Comparison of ENCODE assay signal across 15 mouse cellular contexts in the genomic region with DNA sequence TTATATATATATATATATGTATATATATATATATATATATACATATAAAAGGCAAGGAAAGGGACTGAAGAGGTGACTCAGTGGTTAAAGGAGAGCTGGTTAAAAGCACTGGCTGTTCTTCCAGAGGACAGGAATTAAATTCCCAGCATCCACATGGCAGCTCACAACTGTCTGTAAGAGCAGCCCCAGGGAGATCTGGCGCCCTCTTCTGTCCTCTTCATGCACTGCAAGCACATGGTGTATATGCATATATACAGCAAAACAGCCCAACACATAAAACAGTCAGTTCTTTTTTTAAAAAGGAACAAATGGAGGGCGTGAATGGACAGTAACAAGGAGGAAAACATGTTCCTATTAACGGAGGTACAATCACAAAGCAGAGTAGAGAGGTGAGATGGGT.
DNase-seq lines count a peak whose midpoint lies in the region; ATAC-seq and TF ChIP-seq lines count a peak whose summit lies in the region.
"Had no signal": no experiment of that assay in that cellular context is flagged by ENCODE, and none has a peak within 500 bp of the region (broad histone marks: within the 10 kb centered on the region; RNA-seq: fewer than 3 reads in every experiment).

No protein-coding gene starts in this region.

- H3K9me3 ChIP-seq in hindbrain, postnatal 0 days (ENCODE audit: low read length): 0 out of 2 replicates have a peak, but pooled peaks cover 7% of the 10 kb centered on the region
- peaks cover 2% of the 10 kb centered on the region; the same call in 1 of the 2 replicates for H3K9me3 ChIP-seq in hindbrain, embryonic 16.5 days (ENCODE audit: control insufficient read depth, low read length)
- H3K9me3 ChIP-seq in midbrain, embryonic 10.5 days (replicated peaks): no peaks in the 10 kb centered on the region; the same call in 1 of the 2 replicates
- peaks cover 4% of the 10 kb centered on the region; the same call in 1 of the 2 replicates for H3K9me3 ChIP-seq in midbrain, embryonic 14.5 days (ENCODE audit: control insufficient read depth, low read length)
- no peaks in the 10 kb centered on the region for H3K9me3 ChIP-seq in stomach, postnatal 0 days (ENCODE audit: control insufficient read depth, low read length)
- H3K9me3 ChIP-seq: embryonic facial prominence, embryonic 15.5 days; liver, embryonic 15.5 days had no signal

- H3K27ac ChIP-seq in hindbrain, postnatal 0 days: no peak overlapping the region
- no peak overlapping the region for H3K27ac ChIP-seq in hindbrain, embryonic 16.5 days (ENCODE audit: low read depth, low read length)
- H3K27ac ChIP-seq in midbrain, embryonic 10.5 days (replicated peaks): no peak overlapping the region
- no peak overlapping the region for H3K27ac ChIP-seq in midbrain, embryonic 14.5 days (replicated peaks; ENCODE audit: low read depth, low read length)
- no peak overlapping the region for H3K27ac ChIP-seq in stomach, postnatal 0 days (replicated peaks)
- H3K27ac ChIP-seq: embryonic facial prominence, embryonic 15.5 days; liver, embryonic 15.5 days; midbrain, embryonic 13.5 days had no signal

- no peak for TF ChIP-seq EP300 in stomach, postnatal 0 days (optimal IDR thresholded peaks at IDR 0.05)

- H3K4me2 ChIP-seq in hindbrain, postnatal 0 days (ENCODE audit: low read depth, low read length): no peak overlapping the region
- H3K4me2 ChIP-seq in hindbrain, embryonic 16.5 days (ENCODE audit: low read length): no peak overlapping the region
- no peak overlapping the region for H3K4me2 ChIP-seq in midbrain, embryonic 14.5 days (ENCODE audit: low read length)
- no peak overlapping the region for H3K4me2 ChIP-seq in stomach, postnatal 0 days (replicated peaks; ENCODE audit: low read depth)
- H3K4me2 ChIP-seq: embryonic facial prominence, embryonic 15.5 days; liver, embryonic 15.5 days; midbrain, embryonic 13.5 days had no signal

- H3K9ac ChIP-seq in hindbrain, postnatal 0 days (replicated peaks; ENCODE audit: low read length): no peak overlapping the region
- H3K9ac ChIP-seq in hindbrain, embryonic 16.5 days (ENCODE audit: low read depth, low read length): no peak overlapping the region
- H3K9ac ChIP-seq in midbrain, embryonic 14.5 days (replicated peaks; ENCODE audit: low read length): no peak overlapping the region
- H3K9ac ChIP-seq in stomach, postnatal 0 days (ENCODE audit: low read length): no peak overlapping the region
- H3K9ac ChIP-seq: embryonic facial prominence, embryonic 15.5 days; liver, embryonic 15.5 days; midbrain, embryonic 13.5 days had no signal

- no peak for ATAC-seq in hindbrain, postnatal 0 days
- ATAC-seq in hindbrain, embryonic 16.5 days: no peak
- no peak for ATAC-seq in midbrain, embryonic 14.5 days (ENCODE audit: low FRiP score, low TSS enrichment)
- no peak for ATAC-seq in stomach, postnatal 0 days (ENCODE audit: low FRiP score, low TSS enrichment)
- ATAC-seq: activated CD4-positive, CD25-positive, alpha-beta regulatory T cell, adult 4 months; midbrain, embryonic 13.5 days had no signal

- no peaks in the 10 kb centered on the region for H3K27me3 ChIP-seq in hindbrain, postnatal 0 days (ENCODE audit: insufficient read depth, low read length)
- no peaks in the 10 kb centered on the region for H3K27me3 ChIP-seq in hindbrain, embryonic 16.5 days (replicated peaks; ENCODE audit: control insufficient read depth, insufficient read depth, low read length)
- H3K27me3 ChIP-seq in midbrain, embryonic 10.5 days (ENCODE audit: low read depth, poor library complexity, severe bottlenecking): no peaks in the 10 kb centered on the region
- H3K27me3 ChIP-seq in midbrain, embryonic 14.5 days (ENCODE audit: control insufficient read depth, insufficient read depth, low read length): no peaks in the 10 kb centered on the region
- H3K27me3 ChIP-seq in stomach, postnatal 0 days (ENCODE audit: control insufficient read depth, insufficient read depth, low read length): no peaks in the 10 kb centered on the region
- H3K27me3 ChIP-seq: embryonic facial prominence, embryonic 15.5 days; liver, embryonic 15.5 days; midbrain, embryonic 13.5 days had no signal

- WGBS in hindbrain, postnatal 0 days: 68% methylated on average over 3 of the region's 3 CpGs
- 74% methylated on average over 3 of the region's 3 CpGs for WGBS in hindbrain, embryonic 16.5 days
- 58% methylated on average over 3 of the region's 3 CpGs for WGBS in midbrain, embryonic 10.5 days
- 73% methylated on average over 3 of the region's 3 CpGs for WGBS in midbrain, embryonic 14.5 days
- WGBS in stomach, postnatal 0 days: 59% methylated on average over 3 of the region's 3 CpGs
- WGBS in lung, adult 2 months: 65% methylated on average over 3 of the region's 3 CpGs

- H3K36me3 ChIP-seq in hindbrain, postnatal 0 days (ENCODE audit: insufficient read depth, low read length): no peaks in the 10 kb centered on the region
- H3K36me3 ChIP-seq in hindbrain, embryonic 16.5 days (ENCODE audit: control insufficient read depth, insufficient read depth, low read length): peaks cover 7% of the 10 kb centered on the region
- peaks cover 23% of the 10 kb centered on the region for H3K36me3 ChIP-seq in midbrain, embryonic 10.5 days
- no peaks in the 10 kb centered on the region for H3K36me3 ChIP-seq in midbrain, embryonic 14.5 days (ENCODE audit: control insufficient read depth, insufficient read depth, low read length)
- no peaks in the 10 kb centered on the region for H3K36me3 ChIP-seq in stomach, postnatal 0 days (ENCODE audit: control insufficient read depth, insufficient read depth, low read length)
- H3K36me3 ChIP-seq: embryonic facial prominence, embryonic 15.5 days; liver, embryonic 15.5 days had no signal

- no peaks in the 10 kb centered on the region for H3K4me1 ChIP-seq in hindbrain, postnatal 0 days (ENCODE audit: insufficient read depth, low read length)
- no peaks in the 10 kb centered on the region for H3K4me1 ChIP-seq in hindbrain, embryonic 16.5 days (ENCODE audit: control insufficient read depth, insufficient read depth, low read depth, low read length)
- H3K4me1 ChIP-seq in midbrain, embryonic 10.5 days: 0 out of 2 replicates have a peak, but pooled peaks cover 3% of the 10 kb centered on the region
- H3K4me1 ChIP-seq in midbrain, embryonic 14.5 days (ENCODE audit: control insufficient read depth, insufficient read depth, low read length): no peaks in the 10 kb centered on the region
- H3K4me1 ChIP-seq in stomach, postnatal 0 days (replicated peaks; ENCODE audit: control insufficient read depth, insufficient read depth): no peaks in the 10 kb centered on the region
- H3K4me1 ChIP-seq in lung, adult 2 months (ENCODE audit: control insufficient read depth, insufficient read depth, low read length): no peaks in the 10 kb centered on the region
- H3K4me1 ChIP-seq: embryonic facial prominence, embryonic 15.5 days; liver, embryonic 15.5 days; midbrain, embryonic 13.5 days had no signal

- no peak overlapping the region for H3K4me3 ChIP-seq in hindbrain, postnatal 0 days (ENCODE audit: low read length)
- no peak overlapping the region for H3K4me3 ChIP-seq in hindbrain, embryonic 16.5 days (ENCODE audit: low read length)
- no peak overlapping the region for H3K4me3 ChIP-seq in midbrain, embryonic 10.5 days
- no peak overlapping the region for H3K4me3 ChIP-seq in midbrain, embryonic 14.5 days (replicated peaks; ENCODE audit: low read depth, low read length)
- H3K4me3 ChIP-seq in stomach, postnatal 0 days (ENCODE audit: low read depth, low read length): no peak overlapping the region
- no peak overlapping the region for H3K4me3 ChIP-seq in lung, adult 2 months (replicated peaks; ENCODE audit: extremely low read depth, low read depth, low read length)
- H3K4me3 ChIP-seq: embryonic facial prominence, embryonic 15.5 days; liver, embryonic 15.5 days; midbrain, embryonic 13.5 days had no signal

- TF ChIP-seq CTCF in hindbrain, postnatal 0 days (IDR thresholded peaks at IDR 0.05; ENCODE audit: low read depth): peak; percentile 25; the same call in 1 of the 2 replicates
- TF ChIP-seq CTCF in stomach, postnatal 0 days (IDR thresholded peaks at IDR 0.05; ENCODE audit: low read depth): peak; percentile 37; the same call in 1 of the 2 replicates
- no peak for TF ChIP-seq CTCF in lung, adult 2 months (IDR thresholded peaks at IDR 0.05; ENCODE audit: insufficient read depth, low read length)

- TF ChIP-seq POLR2A in lung, adult 2 months (IDR thresholded peaks at IDR 0.05; ENCODE audit: borderline replicate concordance, extremely low read depth, low read depth, low read length): no peak

- no peak for DNase-seq in hindbrain, postnatal 0 days (ENCODE audit: low spot score)
- peak; percentile 12 for DNase-seq in midbrain, embryonic 10.5 days (ENCODE audit: low spot score)
- no peak for DNase-seq in midbrain, embryonic 14.5 days
- DNase-seq in MEL-GATA-1-ER (ENCODE audit: extremely low read depth, low read depth): peak; percentile 12
- DNase-seq in stomach, postnatal 0 days (ENCODE audit: low spot score): peak; percentile 11
- no peak for DNase-seq in adrenal gland, postnatal 10 days
- no peak for DNase-seq in lung, adult 2 months
- DNase-seq: heart, adult 18-20 months; heart, postnatal 4 days; kidney, adult 8-10 months had no signal

Comparison
In these comparisons a context has a peak if more than half of its experiments do, and no peak if none do; other contexts are left out.
1. DNase-seq: peak in midbrain, embryonic 10.5 days (single experiment), MEL-GATA-1-ER (single experiment) and stomach, postnatal 0 days (single experiment); none in hindbrain, postnatal 0 days (single experiment), midbrain, embryonic 14.5 days (single experiment), adrenal gland, postnatal 10 days (single experiment) and lung, adult 2 months (single experiment).